In genomic region chr14:8002432-8003092, GRCm38 (mm10) we compare ENCODE assay signal across 8 mouse cellular contexts. TPM values are rescaled to one million over a fixed set of nuclear protein-coding genes. Genes with fewer than 3 reads are reported as not detected.
DNase-seq lines count a peak whose midpoint lies in the region; ATAC-seq lines count a peak whose summit lies in the region.

Gene Abhd6 (plus strand): TSS chr14:8002902.

- H3K27me3 ChIP-seq in hindbrain, embryonic 14.5 days (ENCODE audit: control insufficient read depth, insufficient read depth, low read length) = peaks cover 32% of the 10 kb centered on the region

- H3K27ac ChIP-seq in hindbrain, embryonic 14.5 days = peak within 1 kb of the TSS; percentile 76

- under 1% methylated on average over 38 of the region's 38 CpGs for WGBS in hindbrain, embryonic 14.5 days

- H3K9ac ChIP-seq in hindbrain, embryonic 14.5 days = peak within 1 kb of the TSS; percentile 64

- no peaks in the 10 kb centered on the region for H3K9me3 ChIP-seq in hindbrain, embryonic 14.5 days (ENCODE audit: control insufficient read depth, low read length)

- peak within 1 kb of the TSS; percentile 60 for H3K4me3 ChIP-seq in hindbrain, embryonic 14.5 days (replicated peaks; ENCODE audit: low read length)

- peak; percentile 78 for DNase-seq in NIH3T3 (ENCODE audit: low read depth)
- DNase-seq in cerebellum, postnatal 10 days = peak; percentile 93 to 96
- peak; percentile 87 to 88 for DNase-seq in frontal cortex, postnatal 36 days (ENCODE audit: low spot score in 2 of 2)
- DNase-seq in hindbrain, embryonic 14.5 days (ENCODE audit: low spot score) = peak; percentile 90
- peak; percentile 82 to 83 for DNase-seq in layer of hippocampus, postnatal 25 days (ENCODE audit: extremely low spot score in 1 of 2, low spot score in 1 of 2)
- DNase-seq in lung, postnatal 14 days = peak; percentile 84
- DNase-seq in retina, adult 2 months (ENCODE audit: low read depth, low spot score) = peak; percentile 76
- DNase-seq in thymus, postnatal 25 days = peak; percentile 81

- no peaks in the 10 kb centered on the region for H3K36me3 ChIP-seq in hindbrain, embryonic 14.5 days (replicated peaks; ENCODE audit: control insufficient read depth, insufficient read depth)

- peak within 1 kb of the TSS; percentile 58 for H3K4me2 ChIP-seq in hindbrain, embryonic 14.5 days (replicated peaks)

- H3K4me1 ChIP-seq in hindbrain, embryonic 14.5 days (replicated peaks; ENCODE audit: control insufficient read depth, insufficient read depth, low read length) = peaks cover 10% of the 10 kb centered on the region

- ATAC-seq in hindbrain, embryonic 14.5 days (ENCODE audit: low FRiP score) = peak; percentile 93

RNA-seq across cellular contexts. Expression of gene Abhd6, which starts in this region (rescaled TPM):
- 35.7 and 37.0 TPM in 2 replicates for polyA plus RNA-seq in hindbrain, embryonic 14.5 days (2014; fragmentation: Nextera tagmentation; extraction: Ambion mirVana)
- 10 to 100 TPM; 70.1 to 78.5 TPM for total RNA-seq in layer of hippocampus, postnatal 25 days (2021)

Comparison
In these comparisons a context has a peak if more than half of its experiments do, and no peak if none do; other contexts are left out.
1. Peak in every context shown above with its lines: DNase-seq, ATAC-seq, H3K4me3 ChIP-seq and H3K27ac ChIP-seq.